Mouse (Mus musculus): ENCODE results near the gene Ccdc33. TPM values are rescaled to one million over a fixed set of nuclear protein-coding genes. Genes with fewer than 3 reads are reported as not detected.

Ccdc33 gene
- total RNA-seq, 1 experiment = 0.13 TPM

DNA sequence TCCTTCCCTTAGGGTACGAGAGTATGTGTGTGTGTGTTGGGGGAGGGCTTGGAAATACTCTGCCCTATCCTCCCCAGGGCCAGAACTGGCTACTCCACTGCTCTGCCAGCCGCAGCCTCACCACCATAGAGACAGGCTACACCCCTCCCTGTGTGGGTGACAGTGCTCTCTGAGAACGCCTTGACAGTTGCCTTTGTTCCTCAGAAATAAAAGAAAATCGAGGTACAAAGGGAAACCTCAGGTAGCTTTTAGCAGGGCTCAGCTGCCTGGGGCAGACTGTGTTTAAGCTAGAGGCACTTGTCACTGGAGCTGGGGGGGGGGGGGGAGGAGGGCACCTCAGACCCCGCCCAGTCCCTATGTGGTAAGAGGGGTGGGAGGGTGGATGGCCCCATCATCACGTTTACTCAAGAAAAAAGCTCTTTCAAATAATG lies 6.3 kb downstream of the Ccdc33 start:
- Histone ChIP-seq H3K4me3 (ENCODE audit: insufficient read depth in 1 of 2, low read depth in 1 of 2, low read length in 2 of 2, poor library complexity in 1 of 2, severe bottlenecking in 1 of 2) (no peak overlapping the region), H3K9me3 (ENCODE audit: control insufficient read depth, insufficient read depth, low read depth, low read length) (no peaks in the 10 kb centered on the region), H3K4me1 (ENCODE audit: control insufficient read depth in 2 of 2, insufficient read depth in 2 of 2, low read length in 2 of 2, poor library complexity in 1 of 2) (peaks cover 6 to 32% of the 10 kb centered on the region in 2 experiments), H3K36me3 (ENCODE audit: control insufficient read depth, insufficient read depth, low read length, poor library complexity, severe bottlenecking) (no peaks in the 10 kb centered on the region), H3K27ac (ENCODE audit: insufficient read depth, low read depth, low read length, poor library complexity, severe bottlenecking) (no peak overlapping the region), H3K9ac (ENCODE audit: insufficient read depth, low read depth, low read length, poor library complexity, severe bottlenecking) (no peak overlapping the region)
- DNase-seq (ENCODE audit: low read depth, low spot score) = no peak
- TF ChIP-seq CHD2 (IDR thresholded peaks at IDR 0.05; ENCODE audit: low read depth, low read length) (no peak), ZC3H11A (IDR thresholded peaks at IDR 0.05; ENCODE audit: borderline replicate concordance, low read depth, low read length) (no peak), ZNF384 (IDR thresholded peaks at IDR 0.05; ENCODE audit: low read depth, low read length) (no peak), MAFK (IDR thresholded peaks at IDR 0.05; ENCODE audit: insufficient read depth, low read depth, low read length) (no peak), HCFC1 (IDR thresholded peaks at IDR 0.05; ENCODE audit: borderline replicate concordance, insufficient read depth, low read length) (no peak)
- in situ Hi-C loops (cut with MboI; ENCODE audit: low sequenced_read_pairs in 2 of 2, unreplicated experiment in 2 of 2) = no loop called here

DNA sequence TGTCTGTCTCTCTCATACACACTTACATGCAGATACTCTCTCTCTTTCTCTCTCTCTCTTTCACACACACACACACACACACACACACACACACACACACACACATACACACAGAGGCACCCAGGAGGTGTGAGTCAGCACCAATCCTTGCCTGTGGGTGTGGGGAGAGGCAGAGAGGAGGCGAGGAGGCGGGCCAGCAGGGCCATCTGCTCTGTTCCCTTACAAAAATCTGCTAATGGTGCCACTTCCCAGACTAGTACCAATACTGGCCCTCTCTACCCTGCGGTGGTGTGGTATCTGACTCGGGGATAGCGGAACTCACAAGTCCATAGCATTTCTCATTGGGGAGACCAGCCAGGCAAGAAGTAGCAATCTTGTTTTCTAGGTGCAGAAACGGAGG lies 7.2 kb downstream of the Ccdc33 start:
- in situ Hi-C loops (cut with MboI; ENCODE audit: low sequenced_read_pairs in 2 of 2, unreplicated experiment in 2 of 2) = no loop called here
- Histone ChIP-seq H3K27ac (ENCODE audit: insufficient read depth, low read depth, low read length, poor library complexity, severe bottlenecking) (no peak overlapping the region), H3K36me3 (ENCODE audit: control insufficient read depth, insufficient read depth, low read length, poor library complexity, severe bottlenecking) (no peaks in the 10 kb centered on the region), H3K4me1 (ENCODE audit: control insufficient read depth in 2 of 2, insufficient read depth in 2 of 2, low read length in 2 of 2, poor library complexity in 1 of 2) (peaks cover 6 to 32% of the 10 kb centered on the region in 2 experiments), H3K9ac (ENCODE audit: insufficient read depth, low read depth, low read length, poor library complexity, severe bottlenecking) (no peak overlapping the region), H3K9me3 (ENCODE audit: control insufficient read depth, insufficient read depth, low read depth, low read length) (no peaks in the 10 kb centered on the region), H3K4me3 (ENCODE audit: insufficient read depth in 1 of 2, low read depth in 1 of 2, low read length in 2 of 2, poor library complexity in 1 of 2, severe bottlenecking in 1 of 2) (no peak overlapping the region)
- no peak for DNase-seq (ENCODE audit: low read depth, low spot score)
- TF ChIP-seq HCFC1 (IDR thresholded peaks at IDR 0.05; ENCODE audit: borderline replicate concordance, insufficient read depth, low read length) (no peak), CHD2 (IDR thresholded peaks at IDR 0.05; ENCODE audit: low read depth, low read length) (no peak), MAFK (IDR thresholded peaks at IDR 0.05; ENCODE audit: insufficient read depth, low read depth, low read length) (no peak), ZC3H11A (IDR thresholded peaks at IDR 0.05; ENCODE audit: borderline replicate concordance, low read depth, low read length) (no peak), ZNF384 (IDR thresholded peaks at IDR 0.05; ENCODE audit: low read depth, low read length) (no peak)

- no peak for DNase-seq (ENCODE audit: low read depth, low spot score)
- TF ChIP-seq MAFK (IDR thresholded peaks at IDR 0.05; ENCODE audit: insufficient read depth, low read depth, low read length) (no peak), ZNF384 (IDR thresholded peaks at IDR 0.05; ENCODE audit: low read depth, low read length) (no peak), CHD2 (IDR thresholded peaks at IDR 0.05; ENCODE audit: low read depth, low read length) (no peak), HCFC1 (IDR thresholded peaks at IDR 0.05; ENCODE audit: borderline replicate concordance, insufficient read depth, low read length) (no peak), ZC3H11A (IDR thresholded peaks at IDR 0.05; ENCODE audit: borderline replicate concordance, low read depth, low read length) (no peak)
- no peak overlapping the region for H3K27ac ChIP-seq (ENCODE audit: insufficient read depth, low read depth, low read length, poor library complexity, severe bottlenecking)
- no peaks in the 10 kb centered on the region for H3K36me3 ChIP-seq (ENCODE audit: control insufficient read depth, insufficient read depth, low read length, poor library complexity, severe bottlenecking)
- no peak overlapping the region for H3K9ac ChIP-seq (ENCODE audit: insufficient read depth, low read depth, low read length, poor library complexity, severe bottlenecking)
- in situ Hi-C loops (cut with MboI; ENCODE audit: low sequenced_read_pairs in 2 of 2, unreplicated experiment in 2 of 2) = no loop called here
- H3K9me3 ChIP-seq (ENCODE audit: control insufficient read depth, insufficient read depth, low read depth, low read length) = no peaks in the 10 kb centered on the region
- H3K4me1 ChIP-seq (ENCODE audit: control insufficient read depth in 2 of 2, insufficient read depth in 2 of 2, low read length in 2 of 2, poor library complexity in 1 of 2) = peaks cover 6 to 25% of the 10 kb centered on the region in 2 experiments
- no peak overlapping the region for H3K4me3 ChIP-seq (ENCODE audit: insufficient read depth in 1 of 2, low read depth in 1 of 2, low read length in 2 of 2, poor library complexity in 1 of 2, severe bottlenecking in 1 of 2)
Measured at GRCm38 (mm10) chr9:58110787-58111186, 7.8 kb downstream of the Ccdc33 start.

DNA sequence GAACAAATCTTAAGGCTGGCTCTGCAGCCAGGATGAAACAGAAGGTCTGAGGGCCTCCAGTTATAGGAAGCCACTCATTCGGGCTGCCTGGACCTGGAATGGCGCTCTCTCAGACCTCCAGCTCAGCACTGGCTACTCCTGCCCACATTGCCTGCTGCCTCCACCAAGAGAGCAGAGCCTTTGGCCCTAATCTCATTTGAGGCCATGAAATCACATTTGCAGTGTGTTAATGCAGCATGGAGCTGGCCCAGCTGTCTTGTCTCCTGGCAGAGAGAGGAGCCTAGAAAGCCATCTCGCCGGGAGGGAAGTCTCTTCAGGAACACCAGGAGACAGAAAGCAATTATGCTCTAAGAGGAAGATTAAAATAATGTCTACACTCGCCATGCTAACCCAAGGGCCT lies 11.1 kb downstream of the Ccdc33 start:
- TF ChIP-seq ZC3H11A (IDR thresholded peaks at IDR 0.05; ENCODE audit: borderline replicate concordance, low read depth, low read length) = no peak
- TF ChIP-seq ZNF384 (IDR thresholded peaks at IDR 0.05; ENCODE audit: low read depth, low read length) = no peak
- no peak for TF ChIP-seq CHD2 (IDR thresholded peaks at IDR 0.05; ENCODE audit: low read depth, low read length)
- no peak for TF ChIP-seq HCFC1 (IDR thresholded peaks at IDR 0.05; ENCODE audit: borderline replicate concordance, insufficient read depth, low read length)
- no peak for TF ChIP-seq MAFK (IDR thresholded peaks at IDR 0.05; ENCODE audit: insufficient read depth, low read depth, low read length)
- no peak overlapping the region for H3K9ac ChIP-seq (ENCODE audit: insufficient read depth, low read depth, low read length, poor library complexity, severe bottlenecking)
- in situ Hi-C loops (cut with MboI; ENCODE audit: low sequenced_read_pairs in 2 of 2, unreplicated experiment in 2 of 2) = no loop called here
- H3K27ac ChIP-seq (ENCODE audit: insufficient read depth, low read depth, low read length, poor library complexity, severe bottlenecking) = no peak overlapping the region; the same call in 1 of the 2 replicates
- H3K9me3 ChIP-seq (ENCODE audit: control insufficient read depth, insufficient read depth, low read depth, low read length) = no peaks in the 10 kb centered on the region
- H3K4me3 ChIP-seq (ENCODE audit: insufficient read depth in 1 of 2, low read depth in 1 of 2, low read length in 2 of 2, poor library complexity in 1 of 2, severe bottlenecking in 1 of 2) = no peak overlapping the region
- peaks cover 0 to 11% of the 10 kb centered on the region in 2 experiments; a peak in 2 of 4 replicates for H3K4me1 ChIP-seq (ENCODE audit: control insufficient read depth in 2 of 2, insufficient read depth in 2 of 2, low read length in 2 of 2, poor library complexity in 1 of 2)
- H3K36me3 ChIP-seq (ENCODE audit: control insufficient read depth, insufficient read depth, low read length, poor library complexity, severe bottlenecking) = no peaks in the 10 kb centered on the region
- no peak for DNase-seq (ENCODE audit: low read depth, low spot score)
